Mouse (Mus musculus) retina, embryonic 14.5 days (tissue): Measurements from ENCODE around the gene Cadm2.
A peak's percentile ranks its signal among the peaks of the same experiment; 100 is the strongest.

ENCODE experiments used
- DNase-seq: peaks from one replicate; pipeline ENCODE4 v3.0.0-alpha.2; 2015; ENCODE audit warnings: low spot score

The Cadm2 gene

GRCm38 (mm10) chr16:66731212-66731611 lies 889.5 kb downstream of the Cadm2 start:
- peak; percentile 31 for DNase-seq

GRCm38 (mm10) chr16:66706476-66706875 lies 914.2 kb downstream of the Cadm2 start:
- no peak for DNase-seq

GRCm38 (mm10) chr16:66694783-66695182 lies 925.9 kb downstream of the Cadm2 start:
- DNase-seq, result no peak

- no peak for DNase-seq
Observed at GRCm38 (mm10) chr16:66677241-66677640, 943.5 kb downstream of the Cadm2 start.

GRCm38 (mm10) chr16:66651013-66651362 lies 969.7 kb downstream of the Cadm2 start:
- DNase-seq, result no peak

GRCm38 (mm10) chr16:66650348-66651012 lies 970.2 kb downstream of the Cadm2 start:
- DNase-seq, result no peak

GRCm38 (mm10) chr16:66647798-66648197 lies 972.9 kb downstream of the Cadm2 start:
- no peak for DNase-seq

- no peak for DNase-seq
Observed at GRCm38 (mm10) chr16:66643606-66644005, 977.1 kb downstream of the Cadm2 start.

GRCm38 (mm10) chr16:66627527-66627926 lies 993.2 kb downstream of the Cadm2 start:
- no peak for DNase-seq

GRCm38 (mm10) chr16:66622423-66622822 lies 998.3 kb downstream of the Cadm2 start:
- DNase-seq, result no peak

GRCm38 (mm10) chr16:66612624-66613023 lies 1008.1 kb downstream of the Cadm2 start:
- DNase-seq, result peak; percentile 62
